Mouse (Mus musculus): Measurements from ENCODE around the gene Wipf2. TPM values are rescaled to one million over a fixed set of nuclear protein-coding genes. Genes with fewer than 3 reads are reported as not detected.
A peak's percentile ranks its signal among the peaks of the same experiment; 100 is the strongest.

Wipf2 gene
- total RNA-seq, 2 experiments from 2014 or later = 4.9 to 25.9 TPM

DNA sequence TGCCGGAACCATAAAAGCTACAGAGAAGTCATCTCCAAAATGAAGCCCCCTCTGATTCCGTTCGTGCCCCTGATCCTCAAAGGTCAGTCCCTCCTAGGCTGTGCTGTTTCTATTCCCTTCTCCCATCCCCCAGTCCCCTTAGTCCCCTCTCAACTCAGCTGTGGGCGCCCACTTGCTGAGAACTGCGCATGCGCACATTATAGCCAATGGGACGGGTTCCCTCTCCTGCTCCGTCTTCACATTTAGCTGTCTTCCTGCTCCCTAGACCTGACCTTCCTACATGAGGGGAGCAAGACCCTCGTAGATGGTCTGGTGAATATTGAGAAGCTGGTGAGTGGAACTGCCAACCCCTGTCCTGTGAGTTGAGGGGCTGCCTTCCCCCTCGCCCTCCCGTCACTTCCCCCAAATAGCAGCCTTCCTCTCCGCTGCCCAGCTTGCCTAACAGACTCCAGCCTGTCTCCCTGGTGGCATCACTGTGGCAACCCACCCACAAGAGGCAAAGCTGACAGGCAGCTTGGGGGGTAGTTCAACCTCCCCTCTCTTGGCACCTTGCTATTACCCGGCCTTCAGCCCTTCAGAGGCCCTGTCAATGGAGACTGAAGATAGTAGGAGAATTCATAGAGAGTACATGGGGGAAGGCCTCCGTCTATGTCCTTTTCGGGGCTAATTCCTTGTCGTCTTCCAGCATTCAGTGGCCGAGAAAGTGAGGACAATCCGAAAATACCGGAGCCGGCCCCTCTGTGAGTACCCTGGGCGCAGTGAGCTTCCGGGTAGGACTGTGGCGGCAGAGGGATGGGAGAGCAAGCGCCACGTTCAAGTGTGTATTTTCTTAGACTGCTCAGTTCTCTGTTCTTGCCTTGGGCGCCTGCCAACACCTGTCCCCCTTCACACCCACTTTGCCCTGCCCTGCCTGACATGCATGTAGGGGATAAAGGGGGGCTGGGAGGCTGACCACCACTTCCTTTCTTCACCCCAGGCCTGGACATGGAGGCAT is 13.0 kb upstream of the Wipf2 start:
- no peak for ATAC-seq (ENCODE audit: poor library complexity, severe bottlenecking)

DNA sequence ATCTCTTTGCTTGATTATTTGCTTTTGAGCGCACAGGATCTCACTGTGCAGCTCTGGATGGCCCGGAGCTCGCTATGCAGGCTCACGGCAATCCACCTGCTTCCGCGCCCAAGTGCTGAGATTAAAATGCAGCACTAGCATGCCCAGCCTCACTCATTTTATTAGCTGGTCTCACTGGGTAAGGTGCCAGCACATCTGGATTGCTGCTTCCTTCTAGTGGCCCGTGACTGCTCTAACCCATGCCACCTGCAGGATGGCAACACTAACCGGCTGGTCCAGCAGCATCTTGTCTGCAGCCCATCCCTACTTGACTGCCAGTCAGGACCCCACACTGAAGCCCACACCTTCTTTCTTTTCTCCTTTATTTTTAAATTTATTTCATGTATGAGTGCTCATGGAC is 9.3 kb upstream of the Wipf2 start:
- ATAC-seq (ENCODE audit: poor library complexity, severe bottlenecking) = no peak

DNA sequence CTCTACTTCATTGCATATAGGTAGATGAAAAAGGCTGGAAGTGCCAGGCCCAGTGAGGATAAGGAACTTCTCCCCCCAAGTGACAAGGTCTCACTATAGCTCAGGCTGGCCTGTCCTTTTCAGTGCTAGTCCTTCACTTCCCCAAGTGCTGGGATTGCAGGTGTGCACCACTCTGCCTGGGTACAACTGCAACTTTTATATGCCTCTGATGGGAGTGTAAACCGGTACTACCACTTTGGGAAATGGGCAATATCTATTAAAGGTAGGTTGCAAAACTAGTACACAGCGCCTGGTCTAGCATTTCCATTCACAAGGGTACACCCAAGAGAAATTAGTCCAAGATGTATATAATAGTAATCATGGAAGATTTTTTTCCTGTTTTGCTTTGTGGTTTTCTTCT is 8.8 kb upstream of the Wipf2 start:
- ATAC-seq (ENCODE audit: poor library complexity, severe bottlenecking) = no peak

- ATAC-seq (ENCODE audit: poor library complexity, severe bottlenecking) = peak; percentile 62
Measured at GRCm38 (mm10) chr11:98858759-98859731, 4.4 kb upstream of the Wipf2 start.

GRCm38 (mm10) chr11:98863751-98864429 is 452 bp downstream of the Wipf2 start:
- ATAC-seq (ENCODE audit: poor library complexity, severe bottlenecking) = peak; percentile 21

- no peak for ATAC-seq (ENCODE audit: poor library complexity, severe bottlenecking)
Measured at GRCm38 (mm10) chr11:98867293-98867692, 3.9 kb downstream of the Wipf2 start.

- no peak for ATAC-seq (ENCODE audit: poor library complexity, severe bottlenecking)
Measured at GRCm38 (mm10) chr11:98869906-98870305, 6.5 kb downstream of the Wipf2 start.

DNA sequence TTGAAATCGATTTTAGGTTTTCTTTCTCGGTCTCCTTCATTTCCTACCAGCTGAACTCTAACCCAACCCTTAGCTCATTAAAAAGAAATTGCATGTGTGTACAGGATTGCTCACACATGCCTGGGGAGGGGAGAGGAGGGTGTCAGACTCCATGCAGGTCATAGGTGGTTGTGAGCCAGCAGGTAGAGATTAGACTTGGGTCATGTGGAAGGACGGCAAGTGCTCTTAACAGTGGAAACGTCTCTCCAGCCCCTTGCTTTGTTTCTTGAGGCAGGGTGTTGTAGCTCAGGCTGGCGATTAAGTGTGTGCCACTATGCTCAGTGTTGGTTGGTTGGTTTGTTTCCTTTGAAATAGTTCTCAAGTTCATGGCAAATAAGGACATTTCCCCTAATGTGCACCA is 7.4 kb downstream of the Wipf2 start:
- ATAC-seq (ENCODE audit: poor library complexity, severe bottlenecking) = no peak

- ATAC-seq (ENCODE audit: poor library complexity, severe bottlenecking) = no peak
Measured at GRCm38 (mm10) chr11:98871416-98871815, 8.0 kb downstream of the Wipf2 start.

- ATAC-seq (ENCODE audit: poor library complexity, severe bottlenecking) = no peak
Measured at GRCm38 (mm10) chr11:98872040-98872439, 8.6 kb downstream of the Wipf2 start.

GRCm38 (mm10) chr11:98873900-98874299 is 10.5 kb downstream of the Wipf2 start:
- ATAC-seq (ENCODE audit: poor library complexity, severe bottlenecking) = no peak

GRCm38 (mm10) chr11:98877001-98877400 is 13.6 kb downstream of the Wipf2 start:
- no peak for ATAC-seq (ENCODE audit: poor library complexity, severe bottlenecking)

- no peak for ATAC-seq (ENCODE audit: poor library complexity, severe bottlenecking)
Measured at GRCm38 (mm10) chr11:98887703-98888102, 24.3 kb downstream of the Wipf2 start.

DNA sequence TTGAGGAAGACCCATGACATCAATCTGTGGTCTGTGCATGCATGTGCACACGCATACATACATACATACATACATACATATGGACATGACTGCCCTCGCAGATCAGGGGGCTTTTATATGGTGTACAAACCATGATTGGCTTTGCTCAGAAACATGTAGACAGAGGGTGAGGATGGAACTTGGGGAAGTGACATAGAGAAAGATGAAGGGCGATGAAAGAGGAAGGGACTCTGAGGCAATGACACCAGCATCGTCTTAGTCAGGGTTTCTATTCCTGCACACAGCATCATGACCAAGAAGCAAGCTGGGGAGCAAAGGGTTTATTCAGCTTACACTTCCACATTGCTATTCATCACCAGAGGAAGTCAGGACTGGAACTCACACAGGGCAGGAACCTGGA is 25.6 kb downstream of the Wipf2 start:
- peak; percentile 93 for ATAC-seq (ENCODE audit: poor library complexity, severe bottlenecking)

DNA sequence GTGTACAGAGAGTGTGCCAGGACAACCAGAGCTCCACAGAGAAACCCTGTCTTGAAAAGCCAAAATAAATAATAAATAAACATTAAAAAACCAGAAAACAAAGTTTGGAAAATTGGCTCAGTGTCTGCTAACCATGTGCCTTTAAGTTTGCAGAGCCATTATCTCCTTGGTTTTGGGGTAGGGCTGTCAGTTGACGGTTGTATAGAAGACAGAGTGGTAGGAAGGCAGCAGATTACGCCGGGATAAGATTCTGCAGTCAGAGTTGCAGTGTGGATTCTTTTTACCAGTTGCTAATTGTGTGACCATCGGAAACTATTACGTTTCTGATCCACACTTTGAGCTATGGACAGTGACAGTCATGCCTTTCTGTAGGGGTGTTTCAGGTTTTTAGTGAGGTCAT is 26.5 kb downstream of the Wipf2 start:
- ATAC-seq (ENCODE audit: poor library complexity, severe bottlenecking) = no peak

DNA sequence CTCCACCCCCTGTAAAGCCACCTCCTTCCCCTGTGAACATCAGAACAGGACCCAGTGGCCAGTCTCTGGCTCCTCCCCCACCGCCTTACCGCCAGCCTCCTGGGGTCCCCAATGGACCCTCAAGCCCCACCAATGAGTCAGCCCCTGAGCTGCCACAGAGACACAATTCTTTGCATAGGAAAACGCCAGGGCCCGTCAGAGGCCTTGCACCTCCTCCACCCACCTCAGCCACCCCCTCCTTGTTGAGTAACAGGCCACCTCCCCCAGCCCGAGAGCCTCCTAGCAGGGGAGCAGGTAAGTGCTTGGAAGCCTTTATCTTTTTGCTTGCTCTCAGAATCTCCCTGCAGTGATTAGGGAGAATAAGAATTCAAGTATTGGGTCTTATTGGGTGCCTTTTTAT is 29.0 kb downstream of the Wipf2 start:
- no peak for ATAC-seq (ENCODE audit: poor library complexity, severe bottlenecking)

DNA sequence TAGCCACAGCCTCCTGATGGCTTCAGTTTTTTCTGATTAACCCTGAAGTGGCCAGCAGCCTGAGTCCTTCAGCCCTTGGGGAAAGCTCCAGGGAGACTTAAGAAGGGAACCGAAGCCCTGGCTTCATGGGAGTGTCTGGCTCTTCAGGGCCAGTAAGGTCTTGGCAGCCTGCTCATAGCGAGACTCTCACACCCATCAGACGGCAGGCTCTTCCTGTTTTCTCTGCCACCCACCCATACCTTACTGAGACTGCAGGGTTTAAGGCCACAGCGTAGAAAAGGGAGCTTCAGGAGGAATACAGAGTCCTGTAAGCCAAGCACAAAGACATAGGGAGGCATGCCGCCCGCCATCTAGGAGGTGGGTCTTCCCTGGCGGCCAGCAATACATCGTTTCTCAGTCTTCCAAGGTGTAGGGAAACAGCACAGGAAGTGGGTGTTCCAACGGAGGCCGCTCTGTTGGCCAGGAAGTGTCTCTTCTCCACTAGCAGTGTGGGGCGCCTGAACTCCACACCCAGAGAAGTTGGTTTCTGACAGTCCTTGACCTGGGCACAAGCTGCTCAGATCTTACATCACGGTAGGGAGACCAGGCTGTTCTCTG is 37.2 kb downstream of the Wipf2 start:
- peak; percentile 81 for ATAC-seq (ENCODE audit: poor library complexity, severe bottlenecking)

GRCm38 (mm10) chr11:98902621-98903245 is 39.3 kb downstream of the Wipf2 start:
- ATAC-seq (ENCODE audit: poor library complexity, severe bottlenecking) = no peak

GRCm38 (mm10) chr11:98904577-98904976 is 41.1 kb downstream of the Wipf2 start:
- no peak for ATAC-seq (ENCODE audit: poor library complexity, severe bottlenecking)

GRCm38 (mm10) chr11:98905033-98905432 is 41.6 kb downstream of the Wipf2 start:
- no peak for ATAC-seq (ENCODE audit: poor library complexity, severe bottlenecking)

Data from megakaryocyte, adult 5-6 weeks (primary cell).